Mouse (Mus musculus) hindbrain, embryonic 15.5 days (tissue): ENCODE measurements at regions not wholly inside any gene's neighbourhood (a gene's known extent, or its start where the extent isn't known, plus 50 kb on each side); places are given as distances from the start of the nearest gene placed in this dataset.

Experiments used
- ATAC-seq: fragments of 200-750 bp; cut with Nextera tagmentation; 2 replicates; pipeline ENCODE4 v1.8.0; 2017; ENCODE audit warnings: low read depth, moderate number of reproducible peaks, moderate TSS enrichment; ENCODE audit not compliant: low FRiP score
- H3K27ac ChIP-seq: fragments of 300-500 bp; sonication (generic); replicated peaks from 2 replicates; pipeline ENCODE4 v1.5.1; 2015; ENCODE audit warnings: mild to moderate bottlenecking, inconsistent platforms
- H3K27me3 ChIP-seq: fragments of 300-500 bp; sonication (generic); 2 replicates; pipeline ENCODE4 v1.6.1; 2015; ENCODE audit warnings: control low read depth, inconsistent platforms
- H3K36me3 ChIP-seq: fragments of 300-500 bp; sonication (generic); 2 replicates; pipeline ENCODE4 v1.6.1; 2015; ENCODE audit warnings: control low read depth, inconsistent platforms
- H3K4me1 ChIP-seq: fragments of 300-500 bp; sonication (generic); replicated peaks from 2 replicates; pipeline ENCODE4 v1.6.1; 2015; ENCODE audit warnings: control low read depth, inconsistent platforms
- H3K4me2 ChIP-seq: fragments of 300-500 bp; sonication (generic); 2 replicates; pipeline ENCODE4 v1.6.1; 2015; ENCODE audit warnings: moderate library complexity, mild to moderate bottlenecking, inconsistent platforms
- H3K4me3 ChIP-seq: fragments of 300-500 bp; sonication (generic); 2 replicates; pipeline ENCODE4 v1.5.1; 2015; ENCODE audit warnings: mild to moderate bottlenecking, inconsistent platforms
- H3K9ac ChIP-seq: fragments of 300-500 bp; sonication (generic); 2 replicates; pipeline ENCODE4 v1.6.1; 2015; ENCODE audit warnings: inconsistent platforms
- H3K9me3 ChIP-seq: fragments of 300-500 bp; sonication (generic); 2 replicates; pipeline ENCODE4 v1.6.1; 2016; ENCODE audit warnings: control low read depth, inconsistent platforms
- whole genome bisulfite sequencing: fragments of 180-500 bp; shearing (Covaris S2); methylation state at CpG from one replicate; pipeline ENCODE4 v1.1.7; 2015; 5-methylcytosine and 5-hydroxymethylcytosine counted together

- Histone ChIP-seq H3K4me3 (no peak overlapping the region), H3K4me1 (no peaks in the 10 kb centered on the region), H3K36me3 (no peaks in the 10 kb centered on the region), H3K4me2 (no peak overlapping the region), H3K9ac (no peak overlapping the region), H3K27ac (no peak overlapping the region), H3K9me3 (no peaks in the 10 kb centered on the region), H3K27me3 (no peaks in the 10 kb centered on the region)
- no peak for ATAC-seq
- 73% methylated on average over 4 of the region's 4 CpGs for WGBS
Measured at GRCm38 (mm10) chr5:107035376-107035775, 71.3 kb downstream of the Cdc7 start.

GRCm38 (mm10) chr5:107035782-107036181 lies 71.7 kb downstream of the Cdc7 start:
- no peak overlapping the region for H3K9ac ChIP-seq
- no peak overlapping the region for H3K4me3 ChIP-seq
- no peaks in the 10 kb centered on the region for H3K9me3 ChIP-seq
- no peak overlapping the region for H3K27ac ChIP-seq
- no peaks in the 10 kb centered on the region for H3K27me3 ChIP-seq
- H3K36me3 ChIP-seq: no peaks in the 10 kb centered on the region
- WGBS: 75% methylated on average over 6 of the region's 6 CpGs
- no peak overlapping the region for H3K4me2 ChIP-seq
- H3K4me1 ChIP-seq: no peaks in the 10 kb centered on the region
- ATAC-seq: no peak

DNA sequence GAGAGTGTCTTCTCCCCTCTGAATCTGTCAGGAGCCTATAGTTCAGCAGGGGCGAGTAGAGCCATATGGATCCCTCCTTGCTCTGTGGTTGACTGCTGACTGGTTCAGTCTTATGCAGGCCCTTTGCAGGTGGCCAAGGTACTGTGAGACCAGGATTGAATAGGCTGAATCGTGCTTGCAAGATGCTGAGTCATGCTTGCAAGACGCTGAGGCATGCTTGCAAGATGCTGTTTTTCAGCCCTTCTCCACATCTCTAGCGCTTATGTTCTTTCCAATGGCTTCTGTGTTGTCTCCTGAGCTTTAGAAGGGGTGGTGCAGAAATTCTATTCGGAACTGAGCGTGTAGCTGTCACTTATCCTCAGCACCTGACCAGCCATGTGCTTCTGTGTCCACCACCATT lies 72.4 kb downstream of the Cdc7 start:
- H3K4me3 ChIP-seq: no peak overlapping the region
- H3K27ac ChIP-seq: no peak overlapping the region
- no peak overlapping the region for H3K9ac ChIP-seq
- H3K9me3 ChIP-seq: no peaks in the 10 kb centered on the region
- WGBS: 78% methylated on average over 6 of the region's 6 CpGs
- no peak overlapping the region for H3K4me2 ChIP-seq
- ATAC-seq: no peak
- no peaks in the 10 kb centered on the region for H3K36me3 ChIP-seq
- H3K4me1 ChIP-seq: no peaks in the 10 kb centered on the region
- H3K27me3 ChIP-seq: no peaks in the 10 kb centered on the region

DNA sequence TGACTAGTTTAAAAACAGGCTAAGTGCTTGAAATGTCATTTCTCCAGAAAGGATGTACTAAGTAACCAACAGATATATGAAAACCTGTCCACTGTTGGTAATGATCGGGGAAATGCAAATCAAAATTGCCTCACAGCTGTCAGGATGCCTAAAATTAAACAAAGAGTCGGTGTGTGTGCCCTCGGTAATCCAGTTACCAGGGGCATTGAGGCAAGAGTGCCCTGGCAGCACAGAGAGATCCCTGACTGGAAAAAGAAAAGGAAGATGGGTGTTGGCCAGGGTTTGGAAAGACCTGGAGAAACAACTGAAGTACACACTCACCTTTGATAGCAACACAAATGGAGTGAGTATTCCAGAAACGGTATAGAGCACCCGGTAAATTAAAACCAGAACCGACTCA lies 73.0 kb downstream of the Cdc7 start:
- WGBS: 77% methylated on average over 6 of the region's 6 CpGs
- Histone ChIP-seq H3K9me3 (no peaks in the 10 kb centered on the region), H3K4me2 (no peak overlapping the region), H3K4me3 (no peak overlapping the region), H3K9ac (no peak overlapping the region), H3K27ac (no peak overlapping the region), H3K27me3 (no peaks in the 10 kb centered on the region), H3K36me3 (no peaks in the 10 kb centered on the region), H3K4me1 (no peaks in the 10 kb centered on the region)
- ATAC-seq: no peak

DNA sequence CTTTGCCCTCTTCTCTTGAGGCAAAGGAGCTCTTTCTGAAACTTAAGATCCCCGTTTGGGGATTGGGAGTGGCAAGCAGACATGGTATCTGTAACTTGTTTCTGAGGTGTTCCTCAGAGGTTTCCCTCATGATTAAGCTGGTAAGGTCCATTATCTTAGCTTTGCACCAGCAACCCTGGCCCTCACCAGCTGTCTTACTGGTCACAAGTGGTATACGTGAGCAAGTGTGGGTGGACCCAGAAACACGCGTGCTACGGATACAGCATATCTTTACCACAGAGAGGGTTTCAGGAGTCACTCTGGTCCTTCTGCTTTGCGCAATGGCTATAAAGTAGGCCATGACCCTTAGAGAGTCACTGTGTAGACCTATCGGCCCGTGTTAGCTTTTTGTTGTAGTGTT lies 75.2 kb downstream of the Cdc7 start:
- no peaks in the 10 kb centered on the region for H3K4me1 ChIP-seq
- H3K27me3 ChIP-seq: no peaks in the 10 kb centered on the region
- WGBS: 95% methylated on average over 8 of the region's 8 CpGs
- no peak overlapping the region for H3K9ac ChIP-seq
- no peak for ATAC-seq
- H3K4me3 ChIP-seq: no peak overlapping the region
- H3K9me3 ChIP-seq: no peaks in the 10 kb centered on the region
- no peak overlapping the region for H3K4me2 ChIP-seq
- H3K27ac ChIP-seq: no peak overlapping the region
- no peaks in the 10 kb centered on the region for H3K36me3 ChIP-seq

- 93% methylated on average over 6 of the region's 6 CpGs for WGBS
- no peak for ATAC-seq
- Histone ChIP-seq H3K4me3 (no peak overlapping the region), H3K36me3 (no peaks in the 10 kb centered on the region), H3K4me2 (no peak overlapping the region), H3K9ac (no peak overlapping the region), H3K27me3 (no peaks in the 10 kb centered on the region), H3K27ac (no peak overlapping the region), H3K9me3 (no peaks in the 10 kb centered on the region), H3K4me1 (no peaks in the 10 kb centered on the region)
Measured at GRCm38 (mm10) chr5:107039956-107040355, 75.8 kb downstream of the Cdc7 start.

DNA sequence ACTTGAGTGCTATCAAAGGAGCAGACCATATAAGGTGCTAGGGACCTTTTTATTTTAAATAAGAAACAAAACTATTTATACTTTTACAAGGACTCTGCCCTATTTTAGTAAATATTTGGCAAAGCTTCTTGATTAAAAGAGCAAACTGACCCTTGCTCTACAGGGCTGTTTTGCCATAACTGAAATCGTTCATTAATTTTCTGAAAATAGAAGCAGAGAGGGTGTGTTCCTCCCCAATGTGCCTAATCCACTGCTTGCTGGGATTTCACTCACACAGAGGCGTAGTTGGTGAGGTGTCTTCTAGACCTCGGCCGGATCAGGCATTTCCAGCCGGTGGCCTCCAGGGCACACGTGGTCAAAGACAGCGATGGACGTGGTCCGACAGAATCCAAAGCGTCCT lies 76.4 kb downstream of the Cdc7 start:
- Histone ChIP-seq H3K4me3 (no peak overlapping the region), H3K4me1 (no peaks in the 10 kb centered on the region), H3K27me3 (no peaks in the 10 kb centered on the region), H3K9ac (no peak overlapping the region), H3K4me2 (no peak overlapping the region), H3K9me3 (no peaks in the 10 kb centered on the region), H3K27ac (no peak overlapping the region), H3K36me3 (no peaks in the 10 kb centered on the region)
- no peak for ATAC-seq
- 93% methylated on average over 10 of the region's 10 CpGs for WGBS

DNA sequence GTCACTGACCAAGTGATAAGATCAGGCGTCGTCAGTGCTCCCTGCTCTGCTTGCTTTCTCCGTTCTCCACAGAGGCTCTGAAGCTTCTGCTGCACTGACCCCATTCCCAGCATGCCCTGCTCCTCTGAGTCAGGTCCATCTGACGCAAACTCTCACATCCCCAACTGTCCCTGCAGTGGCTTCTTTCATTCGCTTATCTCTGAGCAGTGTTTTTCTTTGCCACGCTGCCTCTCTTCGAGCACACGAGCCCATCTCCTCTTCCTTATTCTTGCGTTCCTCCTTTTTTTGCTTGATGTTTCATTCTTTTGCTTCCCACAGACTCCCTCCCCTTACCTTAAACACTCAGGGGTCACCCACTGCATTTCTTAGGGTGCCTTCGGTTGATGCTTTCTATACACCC lies 81.0 kb downstream of the Cdc7 start:
- Histone ChIP-seq H3K36me3 (no peaks in the 10 kb centered on the region), H3K27ac (no peak overlapping the region), H3K4me2 (no peak overlapping the region), H3K9me3 (no peaks in the 10 kb centered on the region), H3K9ac (no peak overlapping the region), H3K27me3 (no peaks in the 10 kb centered on the region), H3K4me3 (no peak overlapping the region), H3K4me1 (no peaks in the 10 kb centered on the region)
- 82% methylated on average over 10 of the region's 10 CpGs for WGBS
- ATAC-seq: no peak

- Histone ChIP-seq H3K4me1 (no peaks in the 10 kb centered on the region), H3K9me3 (no peaks in the 10 kb centered on the region), H3K4me3 (no peak overlapping the region), H3K4me2 (no peak overlapping the region), H3K9ac (no peak overlapping the region), H3K27me3 (no peaks in the 10 kb centered on the region), H3K36me3 (no peaks in the 10 kb centered on the region), H3K27ac (no peak overlapping the region)
- 23% methylated on average over 4 of the region's 4 CpGs for WGBS
- ATAC-seq: no peak
Measured at GRCm38 (mm10) chr5:107046501-107046931, 82.4 kb downstream of the Cdc7 start.

GRCm38 (mm10) chr5:107048607-107049006 lies 84.5 kb downstream of the Cdc7 start:
- no peaks in the 10 kb centered on the region for H3K4me1 ChIP-seq
- H3K9me3 ChIP-seq: no peaks in the 10 kb centered on the region
- H3K4me2 ChIP-seq: no peak overlapping the region
- no peaks in the 10 kb centered on the region for H3K36me3 ChIP-seq
- no peak overlapping the region for H3K9ac ChIP-seq
- ATAC-seq: no peak
- no peak overlapping the region for H3K4me3 ChIP-seq
- no peaks in the 10 kb centered on the region for H3K27me3 ChIP-seq
- H3K27ac ChIP-seq: no peak overlapping the region
- 86% methylated on average over 5 of the region's 5 CpGs for WGBS

- no peaks in the 10 kb centered on the region for H3K36me3 ChIP-seq
Measured at GRCm38 (mm10) chr5:107050076-107050475, 86.0 kb downstream of the Cdc7 start.

DNA sequence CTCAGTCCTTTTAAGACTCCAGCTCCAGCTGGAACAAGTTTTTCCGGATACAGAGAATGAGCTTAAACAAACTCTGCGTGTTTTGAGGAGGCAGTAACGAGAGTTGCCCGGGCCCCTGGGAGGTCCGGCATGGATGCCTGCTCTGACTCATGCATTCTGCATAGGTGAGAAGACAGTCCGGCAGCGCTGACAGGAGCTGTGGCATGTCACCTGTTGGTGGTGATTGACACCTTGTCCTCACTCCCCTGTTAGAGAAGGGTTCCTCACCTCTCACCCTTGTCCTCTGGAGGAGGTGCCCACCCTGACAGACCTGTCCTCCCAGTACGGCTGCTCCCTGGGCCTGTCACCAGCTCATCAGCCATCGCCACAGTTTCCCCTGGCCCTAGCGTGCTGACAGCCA lies 87.7 kb downstream of the Cdc7 start:
- 85% methylated on average over 10 of the region's 10 CpGs for WGBS
- no peaks in the 10 kb centered on the region for H3K27me3 ChIP-seq
- H3K4me3 ChIP-seq: no peak overlapping the region
- H3K36me3 ChIP-seq: no peaks in the 10 kb centered on the region
- H3K9ac ChIP-seq: no peak overlapping the region
- H3K9me3 ChIP-seq: no peaks in the 10 kb centered on the region
- H3K4me1 ChIP-seq: peaks cover 11% of the 10 kb centered on the region
- no peak overlapping the region for H3K27ac ChIP-seq
- H3K4me2 ChIP-seq: no peak overlapping the region
- ATAC-seq: no peak

More at GRCm38 (mm10) chr5:107050076-107050475, 86.0 kb downstream of the Cdc7 start:
- H3K27ac ChIP-seq: no peak overlapping the region
- H3K4me3 ChIP-seq: no peak overlapping the region
- H3K4me2 ChIP-seq: no peak overlapping the region
- no peak overlapping the region for H3K9ac ChIP-seq
- ATAC-seq: no peak
- WGBS: 76% methylated on average over 3 of the region's 3 CpGs
- no peaks in the 10 kb centered on the region for H3K27me3 ChIP-seq
- H3K9me3 ChIP-seq: no peaks in the 10 kb centered on the region
- H3K4me1 ChIP-seq: peaks cover 4% of the 10 kb centered on the region; the same call in 1 of the 2 replicates

DNA sequence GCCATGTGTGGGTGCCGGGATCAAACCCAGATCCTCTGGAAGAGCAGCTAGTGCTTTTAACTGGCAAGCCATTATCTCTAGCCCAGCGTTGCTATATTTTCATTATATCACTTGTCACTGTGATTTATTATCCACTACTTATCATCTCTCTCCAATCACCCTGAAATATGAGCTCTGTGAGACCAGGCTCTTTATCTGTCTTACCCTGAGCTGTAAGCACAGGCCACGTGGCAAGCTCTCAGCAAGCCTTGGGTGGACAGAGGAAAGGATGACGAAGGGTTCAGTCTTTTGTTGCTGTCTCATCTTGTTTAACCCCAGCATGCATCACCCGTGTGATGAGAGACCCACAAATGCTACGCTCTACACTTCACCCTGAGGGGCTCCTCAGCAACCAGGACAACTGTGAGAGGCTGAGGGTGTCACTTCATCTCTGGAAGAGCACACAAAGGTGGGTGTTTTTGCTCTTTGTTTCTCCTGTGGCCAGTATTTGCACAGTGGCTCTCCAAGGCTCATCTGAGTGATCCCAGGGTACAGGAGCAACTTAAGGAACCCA lies 90.9 kb downstream of the Cdc7 start:
- Histone ChIP-seq H3K4me1 (peaks cover 11% of the 10 kb centered on the region), H3K27ac (0 out of 2 replicates have a peak overlapping the region, but pooled peaks have one; percentile 10), H3K4me2 (no peak overlapping the region), H3K4me3 (no peak overlapping the region), H3K27me3 (no peaks in the 10 kb centered on the region), H3K36me3 (no peaks in the 10 kb centered on the region), H3K9ac (no peak overlapping the region), H3K9me3 (no peaks in the 10 kb centered on the region)
- ATAC-seq: peak; percentile 65
- 41% methylated on average over 6 of the region's 6 CpGs for WGBS
